Mouse (Mus musculus): ENCODE data around the gene Nol12. TPM values are rescaled to one million over a fixed set of nuclear protein-coding genes. Genes with fewer than 3 reads are reported as not detected.

Nol12 gene
- total and polyA plus RNA-seq, 3 experiments, result 13.2 to 24.2 (median 16.7) TPM

DNA sequence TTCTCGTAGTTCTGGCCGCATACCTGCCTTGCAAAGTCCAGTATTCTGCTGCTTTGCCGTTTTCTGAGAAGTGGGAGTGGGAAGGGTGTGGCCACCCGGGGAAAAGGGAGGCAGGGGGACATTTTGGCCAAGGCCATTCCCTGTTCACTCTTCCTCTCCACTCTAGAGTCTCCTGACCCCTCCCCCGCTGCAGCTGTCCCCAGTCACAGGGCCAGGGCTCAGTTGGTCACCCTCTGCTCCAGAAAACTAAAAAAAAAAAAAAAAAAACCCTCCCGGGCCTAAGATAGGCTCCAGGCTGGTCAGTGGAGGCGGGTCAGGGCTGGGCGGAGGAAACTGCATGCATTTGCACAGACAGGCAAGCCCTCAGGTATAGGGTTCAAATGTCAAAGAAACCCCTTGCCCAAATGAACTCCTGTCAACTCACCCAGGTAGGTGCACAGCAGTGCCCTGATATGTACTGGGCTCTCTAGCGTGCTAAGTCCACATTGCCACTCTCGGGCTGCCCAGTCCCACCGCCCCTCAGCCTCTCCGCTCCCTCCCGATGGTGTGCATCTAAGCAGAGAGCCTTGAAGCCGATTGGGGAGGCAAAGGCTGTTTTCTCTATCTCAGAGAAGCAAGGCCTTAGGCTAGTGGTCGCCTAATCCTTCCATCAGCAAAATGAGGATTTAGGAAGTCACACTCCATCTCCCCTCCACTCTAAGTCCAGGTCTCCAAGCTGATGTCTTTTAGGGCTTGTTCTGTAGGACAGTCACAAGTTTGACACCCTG, 7.5 kb upstream of the Nol12 start:
- H3K4me1 ChIP-seq (ENCODE audit: insufficient read depth, low read depth, low read length), result peaks cover 87% of the 10 kb centered on the region
- peak overlapping the region; percentile 79 for H3K4me3 ChIP-seq (ENCODE audit: low read depth, low read length)
- no peaks in the 10 kb centered on the region for H3K27me3 ChIP-seq (ENCODE audit: insufficient read depth, low read length)
- H3K9me3 ChIP-seq (replicated peaks), result no peaks in the 10 kb centered on the region
- no peak for DNase-seq (ENCODE audit: low spot score)
- H3K36me3 ChIP-seq (replicated peaks), result peaks cover 38% of the 10 kb centered on the region
- no peak for ATAC-seq (ENCODE audit: extremely low read depth, insufficient number of reproducible peaks, low FRiP score, poor library complexity, severe bottlenecking)
- TF ChIP-seq GATA1 (IDR thresholded peaks at IDR 0.05; ENCODE audit: borderline replicate concordance, low read length) (no peak), POLR2AphosphoS5 (IDR thresholded peaks at IDR 0.05; ENCODE audit: insufficient replicate concordance, low read depth, low read length) (no peak; the same call in 1 of the 2 replicates), TAL1 (conservative IDR thresholded peaks at IDR 0.05; ENCODE audit: low read depth, low read length) (no peak), CTCF (IDR thresholded peaks at IDR 0.05; ENCODE audit: low read depth, low read length) (no peak), GATA2 (IDR thresholded peaks at IDR 0.05; ENCODE audit: borderline replicate concordance, low read depth, low read length) (no peak)

DNA sequence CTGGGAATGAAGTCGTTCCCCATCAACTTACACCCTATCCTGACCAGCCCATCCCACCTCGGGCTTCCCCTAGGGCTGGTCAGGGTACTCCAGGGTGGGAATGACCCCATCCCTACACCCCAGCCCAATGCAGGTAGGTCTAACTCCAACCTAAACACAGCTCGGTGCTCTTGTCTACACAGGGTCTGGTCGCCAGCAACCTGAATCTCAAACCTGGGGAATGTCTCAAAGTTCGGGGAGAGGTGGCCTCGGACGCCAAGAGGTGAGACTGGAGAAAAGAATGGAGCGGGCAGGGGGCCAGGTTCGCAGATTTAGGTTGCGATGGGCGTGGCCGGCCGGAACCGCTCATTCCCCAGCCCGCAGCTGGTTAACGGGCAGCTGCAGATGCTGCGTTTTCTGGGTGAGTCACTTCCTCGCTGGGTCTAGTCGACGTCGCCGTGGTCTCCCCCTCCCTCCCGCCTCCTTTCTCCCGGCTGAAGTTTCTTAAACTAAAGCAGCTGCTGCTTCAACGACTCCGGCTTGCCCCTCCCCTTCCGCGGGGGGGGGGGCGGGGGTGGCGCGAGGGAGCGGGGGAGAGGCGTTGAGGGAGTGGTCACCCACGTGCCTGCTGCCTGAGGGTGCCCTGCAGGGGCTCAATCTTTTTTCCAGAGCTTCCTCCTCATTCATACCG, 6.8 kb upstream of the Nol12 start:
- peak; percentile 87 for DNase-seq (ENCODE audit: low spot score)
- H3K4me1 ChIP-seq (ENCODE audit: insufficient read depth, low read depth, low read length), result peaks cover 84% of the 10 kb centered on the region

DNA sequence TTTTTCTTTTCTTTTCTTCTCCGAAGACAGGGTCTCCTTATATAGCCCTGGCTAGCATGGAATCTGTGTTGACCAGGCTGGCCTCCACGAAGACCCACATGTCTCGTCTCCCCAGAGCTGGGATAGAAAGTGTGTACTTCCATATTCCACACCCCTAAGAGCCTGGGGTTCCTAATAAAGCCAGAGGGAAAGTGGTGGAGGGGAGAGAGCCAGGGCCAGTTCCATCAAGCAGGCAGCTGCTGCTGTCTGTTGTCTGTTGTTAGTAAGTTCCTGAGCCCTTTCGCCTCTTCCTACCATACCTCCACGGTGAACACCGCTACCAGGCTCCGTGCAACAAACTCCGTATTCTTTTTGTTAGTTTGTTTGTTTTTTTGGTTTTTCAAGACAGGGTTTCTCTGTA, 6.2 kb upstream of the Nol12 start:
- Histone ChIP-seq H3K4me3 (ENCODE audit: low read depth, low read length) (peak overlapping the region; percentile 79; the same call in 1 of the 2 replicates), H3K36me3 (replicated peaks) (peaks cover 37% of the 10 kb centered on the region), H3K27me3 (ENCODE audit: insufficient read depth, low read length) (no peaks in the 10 kb centered on the region), H3K9me3 (replicated peaks) (no peaks in the 10 kb centered on the region), H3K4me1 (ENCODE audit: insufficient read depth, low read depth, low read length) (peaks cover 82% of the 10 kb centered on the region)
- DNase-seq (ENCODE audit: low spot score) (no peak), ATAC-seq (ENCODE audit: extremely low read depth, insufficient number of reproducible peaks, low FRiP score, poor library complexity, severe bottlenecking) (no peak)
- no peak for TF ChIP-seq POLR2AphosphoS5 (IDR thresholded peaks at IDR 0.05; ENCODE audit: insufficient replicate concordance, low read depth, low read length)
- no peak for TF ChIP-seq GATA1 (IDR thresholded peaks at IDR 0.05; ENCODE audit: borderline replicate concordance, low read length)
- TF ChIP-seq TAL1 (conservative IDR thresholded peaks at IDR 0.05; ENCODE audit: low read depth, low read length), result no peak
- TF ChIP-seq GATA2 (IDR thresholded peaks at IDR 0.05; ENCODE audit: borderline replicate concordance, low read depth, low read length), result no peak
- no peak for TF ChIP-seq CTCF (IDR thresholded peaks at IDR 0.05; ENCODE audit: low read depth, low read length)

More for the DNA sequence above, 6.8 kb upstream of the Nol12 start:
- Histone ChIP-seq H3K9me3 (replicated peaks) (no peaks in the 10 kb centered on the region), H3K36me3 (replicated peaks) (peaks cover 37% of the 10 kb centered on the region), H3K4me3 (ENCODE audit: low read depth, low read length) (peak overlapping the region; percentile 79), H3K27me3 (ENCODE audit: insufficient read depth, low read length) (no peaks in the 10 kb centered on the region)
- peak; percentile 15; the same call in 1 of the 2 replicates for ATAC-seq (ENCODE audit: extremely low read depth, insufficient number of reproducible peaks, low FRiP score, poor library complexity, severe bottlenecking)
- TF ChIP-seq POLR2AphosphoS5 (IDR thresholded peaks at IDR 0.05; ENCODE audit: insufficient replicate concordance, low read depth, low read length) (peak; percentile 61; the same call in 1 of the 2 replicates), TAL1 (conservative IDR thresholded peaks at IDR 0.05; ENCODE audit: low read depth, low read length) (no peak)

DNA sequence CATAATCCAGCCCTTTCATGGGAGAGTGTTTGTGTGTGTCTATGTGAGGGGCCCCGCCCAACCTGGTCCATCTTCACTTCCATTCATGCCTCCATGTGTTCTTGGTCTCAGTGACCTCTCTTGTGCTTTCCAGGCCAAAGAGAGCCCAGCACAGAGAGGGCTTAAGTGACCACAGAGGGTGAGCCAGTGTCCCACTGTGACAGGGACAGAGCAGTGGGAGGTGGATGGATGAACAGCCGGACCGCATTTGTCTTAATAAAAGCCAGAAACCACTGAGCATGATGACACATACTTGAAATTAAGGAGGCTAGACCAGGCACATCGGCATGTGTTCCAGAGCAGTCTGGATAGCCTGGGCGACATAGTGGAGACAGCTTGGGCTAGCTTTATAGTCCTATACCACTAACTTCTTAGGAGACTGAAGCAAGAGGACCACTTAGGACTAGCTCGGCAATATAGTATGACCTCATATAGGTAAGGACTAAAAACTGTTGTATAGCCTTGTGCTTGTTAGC, 4.5 kb upstream of the Nol12 start:
- Histone ChIP-seq H3K9me3 (replicated peaks) (no peaks in the 10 kb centered on the region), H3K4me3 (ENCODE audit: low read depth, low read length) (peak overlapping the region; percentile 61; the same call in 1 of the 2 replicates), H3K4me1 (ENCODE audit: insufficient read depth, low read depth, low read length) (peaks cover 74% of the 10 kb centered on the region), H3K27me3 (ENCODE audit: insufficient read depth, low read length) (no peaks in the 10 kb centered on the region), H3K36me3 (replicated peaks) (peaks cover 37% of the 10 kb centered on the region)
- TF ChIP-seq POLR2AphosphoS5 (IDR thresholded peaks at IDR 0.05; ENCODE audit: insufficient replicate concordance, low read depth, low read length), result no peak
- no peak for TF ChIP-seq GATA1 (IDR thresholded peaks at IDR 0.05; ENCODE audit: borderline replicate concordance, low read length)
- TF ChIP-seq GATA2 (IDR thresholded peaks at IDR 0.05; ENCODE audit: borderline replicate concordance, low read depth, low read length), result no peak
- no peak for TF ChIP-seq TAL1 (conservative IDR thresholded peaks at IDR 0.05; ENCODE audit: low read depth, low read length)
- TF ChIP-seq CTCF (IDR thresholded peaks at IDR 0.05; ENCODE audit: low read depth, low read length), result no peak
- DNase-seq (ENCODE audit: low spot score) (no peak), ATAC-seq (ENCODE audit: extremely low read depth, insufficient number of reproducible peaks, low FRiP score, poor library complexity, severe bottlenecking) (no peak)

DNA sequence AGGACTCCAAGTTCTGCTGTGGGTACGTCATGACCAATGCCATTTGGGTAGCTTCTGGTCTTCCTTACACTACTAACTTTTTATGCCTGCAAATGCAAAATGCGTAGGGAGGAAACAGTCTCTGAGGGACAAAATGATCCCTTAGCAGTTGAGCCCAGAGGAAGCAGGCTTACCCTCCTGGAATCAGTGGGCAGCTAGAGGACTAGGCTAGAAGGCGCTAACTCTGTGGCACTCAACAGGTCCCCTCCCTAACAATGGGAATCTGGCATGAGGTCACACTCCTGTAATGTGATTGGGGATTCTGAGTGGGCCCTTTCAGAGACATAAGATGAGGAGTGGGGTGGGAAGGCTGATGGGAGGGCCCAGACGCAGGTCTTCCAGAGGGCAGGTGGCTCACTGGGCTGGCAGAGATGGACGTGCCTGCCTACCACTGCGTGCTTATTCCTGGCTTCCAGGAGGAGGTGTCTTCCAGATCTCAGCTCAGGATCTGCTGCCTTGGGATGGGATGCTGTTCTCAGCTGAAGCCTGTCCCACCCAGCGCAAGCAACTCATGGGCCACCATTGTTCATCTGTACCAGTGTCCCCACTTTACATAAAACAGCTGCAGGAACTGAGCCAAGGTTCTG, 3.8 kb upstream of the Nol12 start:
- peaks cover 38% of the 10 kb centered on the region for H3K36me3 ChIP-seq (replicated peaks)
- TF ChIP-seq POLR2AphosphoS5 (IDR thresholded peaks at IDR 0.05; ENCODE audit: insufficient replicate concordance, low read depth, low read length), result peak; percentile 79; the same call in 1 of the 2 replicates
- TF ChIP-seq TAL1 (conservative IDR thresholded peaks at IDR 0.05; ENCODE audit: low read depth, low read length), result no peak
- H3K4me1 ChIP-seq (ENCODE audit: insufficient read depth, low read depth, low read length), result peaks cover 72% of the 10 kb centered on the region
- H3K4me3 ChIP-seq (ENCODE audit: low read depth, low read length), result no peak overlapping the region; the same call in 1 of the 2 replicates
- H3K27me3 ChIP-seq (ENCODE audit: insufficient read depth, low read length), result no peaks in the 10 kb centered on the region
- no peak for ATAC-seq (ENCODE audit: extremely low read depth, insufficient number of reproducible peaks, low FRiP score, poor library complexity, severe bottlenecking)
- DNase-seq (ENCODE audit: low spot score), result no peak
- H3K9me3 ChIP-seq (replicated peaks), result no peaks in the 10 kb centered on the region

DNA sequence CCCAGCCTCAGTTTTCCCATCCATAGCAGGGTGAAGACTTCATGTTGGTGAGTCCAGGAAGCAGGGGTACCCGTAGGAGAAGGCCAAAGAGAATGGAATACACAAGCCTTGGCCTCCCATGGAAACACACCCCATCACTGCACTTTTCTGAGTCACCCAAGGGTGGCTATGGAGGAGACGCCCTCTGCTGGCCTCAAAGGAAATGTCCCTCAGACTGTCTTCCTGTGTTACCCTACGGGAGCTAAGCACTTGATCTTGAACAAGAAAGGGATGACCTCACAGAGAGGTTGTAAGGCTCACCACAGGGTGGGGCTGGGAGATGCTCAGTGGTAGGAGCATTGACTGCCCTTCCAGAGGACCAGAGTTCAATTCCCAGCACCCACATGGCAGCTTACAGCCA, 3.2 kb upstream of the Nol12 start:
- H3K4me3 ChIP-seq (ENCODE audit: low read depth, low read length), result no peak overlapping the region
- H3K9me3 ChIP-seq (replicated peaks), result no peaks in the 10 kb centered on the region
- H3K36me3 ChIP-seq (replicated peaks), result peaks cover 44% of the 10 kb centered on the region
- no peaks in the 10 kb centered on the region for H3K27me3 ChIP-seq (ENCODE audit: insufficient read depth, low read length)
- ATAC-seq (ENCODE audit: extremely low read depth, insufficient number of reproducible peaks, low FRiP score, poor library complexity, severe bottlenecking), result peak; percentile 30
- H3K4me1 ChIP-seq (ENCODE audit: insufficient read depth, low read depth, low read length), result peaks cover 74% of the 10 kb centered on the region
- peak; percentile 71 for DNase-seq (ENCODE audit: low spot score)
- TF ChIP-seq CTCF (IDR thresholded peaks at IDR 0.05; ENCODE audit: low read depth, low read length), result peak; percentile 71
- no peak; the same call in 1 of the 2 replicates for TF ChIP-seq POLR2AphosphoS5 (IDR thresholded peaks at IDR 0.05; ENCODE audit: insufficient replicate concordance, low read depth, low read length)

Measured in G1E (cell line).